Mouse (Mus musculus) heart, postnatal 0 days (tissue): ENCODE results near the gene Stra6.

Source experiments
- CTCF ChIP-seq: IDR thresholded peaks from 2 replicates; pipeline ENCODE4 v1.5.1; 2016; ENCODE audit warnings: antibody characterized with exemption, control low read depth, low read depth
- EP300 ChIP-seq: IDR thresholded peaks from 2 replicates; pipeline ENCODE4 v1.6.1; 2016; ENCODE audit warnings: antibody characterized with exemption, low read depth

- TF ChIP-seq CTCF: no peak
- TF ChIP-seq EP300: no peak
These were observed 68.1 kb downstream of the Stra6 start for GRCm38 (mm10) chr9:58131735-58132134.
